Mouse (Mus musculus) olfactory bulb, adult 2 months (tissue): Measurements from ENCODE around the gene Nppa.

Source experiments
- CTCF ChIP-seq: fragments of 200-500 bp; IDR thresholded peaks from 2 replicates; pipeline ENCODE4 v1.5.1; 2012; ENCODE audit warnings: low read depth, mild to moderate bottlenecking, low read length, moderate library complexity; ENCODE audit not compliant: insufficient read depth
- POLR2A ChIP-seq: fragments of 200-500 bp; IDR thresholded peaks from 2 replicates; pipeline ENCODE4 v1.6.1; 2012; ENCODE audit warnings: mild to moderate bottlenecking, low read depth, low read length, moderate library complexity; ENCODE audit not compliant: insufficient read depth

GRCm38 (mm10) chr4:148046450-148047031, 46.0 kb downstream of the Nppa start:
- TF ChIP-seq CTCF (no peak), POLR2A (no peak)
